Mouse (Mus musculus): Measurements from ENCODE around the gene Thap11. TPM values are rescaled to one million over a fixed set of nuclear protein-coding genes. Genes with fewer than 3 reads are reported as not detected.

Gene Thap11
- polyA plus RNA-seq, 1 experiment from 2014 or later: 62.2 TPM

DNA sequence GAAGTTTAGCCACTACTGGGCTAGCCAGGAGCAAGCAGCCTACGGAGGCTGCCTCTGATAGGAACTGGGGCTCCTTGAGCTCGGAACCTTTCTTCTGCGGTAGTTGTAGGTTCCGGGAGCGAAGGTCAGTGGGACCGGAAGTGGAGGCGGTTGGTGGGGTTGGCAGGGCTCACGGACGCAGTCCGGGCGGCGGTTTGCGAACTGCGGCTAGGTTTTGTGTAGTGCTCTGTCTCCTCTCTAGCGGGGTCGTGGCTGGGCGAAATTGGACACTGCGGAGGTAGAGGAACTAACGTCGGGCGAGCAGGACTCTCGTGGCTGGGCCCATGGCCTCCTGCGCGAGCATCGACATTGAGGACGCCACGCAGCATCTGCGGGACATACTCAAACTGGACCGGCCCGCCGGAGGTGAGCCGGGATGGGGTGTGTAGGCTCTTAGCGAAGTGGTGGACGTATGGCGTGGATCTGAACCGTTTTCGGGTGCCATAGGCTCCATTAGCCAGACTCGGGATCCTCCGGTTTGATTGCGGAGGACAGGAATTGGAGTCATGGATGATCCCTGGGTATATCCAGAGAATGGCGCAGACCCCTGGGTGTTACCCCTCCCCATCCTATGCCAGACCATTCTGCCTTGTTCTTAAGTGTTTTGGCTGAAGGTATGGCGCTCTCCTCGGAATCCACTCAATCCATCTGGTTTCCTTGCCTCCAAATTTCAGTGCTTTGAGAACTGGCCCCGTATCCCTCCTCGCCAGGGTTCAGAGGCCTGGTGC lies 26.0 kb downstream of the Thap11 start, which contains the start of gene Edc4:
Edc4 (plus strand) TSS at position 128 of the 767 bp plus-strand sequence.
- ATAC-seq: peak; percentile 85
- peaks cover 60% of the 10 kb centered on the region for H3K36me3 ChIP-seq
- under 1% methylated on average over 45 of the region's 45 CpGs for WGBS
- no peaks in the 10 kb centered on the region for H3K27me3 ChIP-seq
- peak within 1 kb of the TSS; percentile 83 for H3K4me3 ChIP-seq (replicated peaks)
- H3K27ac ChIP-seq: peak within 1 kb of the TSS; percentile 52; the same call in 1 of the 2 replicates
- H3K9ac ChIP-seq (replicated peaks): peak within 1 kb of the TSS; percentile 91
- H3K9me3 ChIP-seq: no peaks in the 10 kb centered on the region
- H3K4me1 ChIP-seq (replicated peaks): peaks cover 35% of the 10 kb centered on the region
- peak within 1 kb of the TSS; percentile 93 for H3K4me2 ChIP-seq (replicated peaks)

DNA sequence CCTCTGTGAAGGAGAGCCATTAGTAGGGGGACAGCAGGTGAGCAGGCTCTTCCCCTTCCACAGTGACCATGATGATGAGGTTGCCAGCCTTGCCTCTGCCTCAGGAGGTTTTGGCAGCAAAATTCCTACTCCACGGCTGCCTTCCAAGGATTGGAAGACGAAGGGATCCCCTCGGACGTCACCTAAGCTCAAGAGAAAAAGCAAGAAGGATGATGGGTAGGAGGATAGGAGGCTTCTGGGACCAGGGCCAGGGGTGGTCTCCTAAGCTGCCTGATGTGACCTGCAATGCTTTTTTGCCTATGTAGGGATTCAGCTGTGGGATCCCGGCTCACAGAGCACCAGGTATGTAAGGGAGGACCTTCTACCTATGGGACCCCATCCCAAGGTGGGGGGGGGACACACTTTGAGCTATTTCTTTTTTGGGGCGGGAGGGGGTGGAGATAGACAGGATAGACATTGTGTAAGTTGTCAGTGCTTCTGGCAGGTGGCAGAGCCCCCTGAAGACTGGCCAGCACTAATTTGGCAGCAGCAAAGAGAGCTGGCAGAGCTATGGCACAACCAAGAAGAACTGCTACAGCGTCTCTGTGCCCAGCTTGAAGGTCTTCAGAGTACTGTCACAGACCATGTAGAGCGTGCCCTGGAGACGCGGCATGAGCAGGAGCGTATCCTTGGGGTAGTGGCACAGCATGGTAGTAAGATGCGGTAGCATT lies 35.0 kb downstream of the Thap11 start:
- H3K9me3 ChIP-seq: no peaks in the 10 kb centered on the region
- H3K27ac ChIP-seq: no peak overlapping the region
- 94% methylated on average over 12 of the region's 12 CpGs for WGBS
- H3K4me1 ChIP-seq (replicated peaks): peaks cover 9% of the 10 kb centered on the region
- no peaks in the 10 kb centered on the region for H3K27me3 ChIP-seq
- no peak overlapping the region for H3K4me3 ChIP-seq (replicated peaks)
- ATAC-seq: no peak
- H3K9ac ChIP-seq (replicated peaks): no peak overlapping the region
- no peak overlapping the region for H3K4me2 ChIP-seq (replicated peaks)
- H3K36me3 ChIP-seq: peaks cover 84% of the 10 kb centered on the region

DNA sequence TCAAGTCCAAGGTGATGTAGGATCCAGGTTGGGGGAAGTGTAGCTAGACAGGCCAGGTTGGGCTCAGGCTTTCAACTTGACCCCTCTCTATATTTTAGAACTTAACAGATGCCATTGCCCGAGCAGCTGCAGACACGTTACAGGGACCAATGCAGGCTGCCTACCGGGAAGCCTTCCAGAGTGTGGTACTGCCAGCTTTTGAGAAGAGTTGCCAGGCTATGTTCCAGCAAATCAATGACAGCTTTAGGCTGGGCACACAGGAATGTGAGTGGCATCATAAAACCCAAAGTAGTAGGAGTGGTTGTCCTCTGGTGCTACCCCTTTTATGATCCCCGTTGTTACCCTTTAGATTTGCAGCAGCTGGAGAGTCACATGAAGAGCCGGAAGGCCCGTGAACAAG lies 35.9 kb downstream of the Thap11 start:
- Histone ChIP-seq H3K4me3 (replicated peaks) (no peak overlapping the region), H3K4me1 (replicated peaks) (peaks cover 9% of the 10 kb centered on the region), H3K27ac (no peak overlapping the region), H3K27me3 (no peaks in the 10 kb centered on the region), H3K36me3 (peaks cover 78% of the 10 kb centered on the region), H3K9ac (replicated peaks) (no peak overlapping the region), H3K4me2 (replicated peaks) (no peak overlapping the region), H3K9me3 (no peaks in the 10 kb centered on the region)
- 95% methylated on average over 6 of the region's 6 CpGs for WGBS
- no peak for ATAC-seq

DNA sequence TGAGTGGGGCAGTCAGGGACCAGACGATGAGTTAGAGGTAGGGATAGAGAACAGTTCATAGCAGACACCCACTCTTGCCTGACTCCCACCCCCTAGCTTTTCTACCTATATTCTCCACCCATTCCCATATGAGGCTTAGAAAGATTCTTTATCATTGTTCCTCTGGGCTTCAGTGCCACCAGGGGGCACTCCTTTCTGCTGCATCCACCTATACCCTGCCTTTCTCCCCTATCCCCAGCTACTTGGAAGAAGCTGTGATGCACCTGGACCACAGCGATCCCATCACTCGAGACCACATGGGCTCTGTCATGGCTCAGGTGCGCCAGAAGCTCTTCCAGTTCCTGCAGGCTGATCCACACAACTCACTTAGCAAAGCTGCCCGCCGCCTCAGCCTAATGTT lies 37.5 kb downstream of the Thap11 start:
- H3K36me3 ChIP-seq: peaks cover 62% of the 10 kb centered on the region
- H3K27ac ChIP-seq: no peak overlapping the region
- peak; percentile 32; the same call in 1 of the 2 replicates for ATAC-seq
- peaks cover 9% of the 10 kb centered on the region for H3K4me1 ChIP-seq (replicated peaks)
- no peaks in the 10 kb centered on the region for H3K27me3 ChIP-seq
- no peaks in the 10 kb centered on the region for H3K9me3 ChIP-seq
- H3K4me2 ChIP-seq (replicated peaks): no peak overlapping the region
- H3K4me3 ChIP-seq (replicated peaks): no peak overlapping the region
- WGBS: 89% methylated on average over 6 of the region's 6 CpGs
- H3K9ac ChIP-seq (replicated peaks): no peak overlapping the region

DNA sequence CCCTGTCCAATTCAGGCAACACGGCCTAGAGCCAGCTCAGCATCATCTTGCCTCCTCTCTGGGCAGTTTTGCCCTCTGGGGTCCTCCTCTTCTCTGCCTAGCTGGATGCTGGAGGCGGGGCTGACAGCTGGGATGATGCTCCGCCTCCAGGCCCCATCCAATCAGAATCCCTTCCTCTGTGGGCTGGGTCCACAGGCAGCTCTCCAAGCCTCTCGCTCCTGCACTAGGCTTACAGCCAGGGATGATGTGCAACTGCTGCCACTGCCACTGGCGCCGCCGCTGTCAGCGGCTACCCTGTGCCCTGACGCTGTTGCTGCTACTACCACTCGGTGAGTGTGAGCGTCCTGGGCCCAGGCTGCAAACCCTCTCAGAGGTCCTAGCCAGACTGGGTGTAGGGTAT lies 38.4 kb downstream of the Thap11 start, which contains the start of gene Nrn1l:
Nrn1l (plus strand) TSS at position 229 of the 400 bp plus-strand sequence.
- no peak within 1 kb of the TSS for H3K4me3 ChIP-seq (replicated peaks)
- H3K4me1 ChIP-seq (replicated peaks): peaks cover 9% of the 10 kb centered on the region
- WGBS: 5% methylated on average over 11 of the region's 11 CpGs
- peak; percentile 91 for ATAC-seq
- H3K9ac ChIP-seq (replicated peaks): peak within 1 kb of the TSS; percentile 48
- H3K27me3 ChIP-seq: no peaks in the 10 kb centered on the region
- peaks cover 53% of the 10 kb centered on the region for H3K36me3 ChIP-seq
- H3K4me2 ChIP-seq (replicated peaks): peak within 1 kb of the TSS; percentile 40
- H3K27ac ChIP-seq: peak within 1 kb of the TSS; percentile 11; the same call in 1 of the 2 replicates
- H3K9me3 ChIP-seq: no peaks in the 10 kb centered on the region

DNA sequence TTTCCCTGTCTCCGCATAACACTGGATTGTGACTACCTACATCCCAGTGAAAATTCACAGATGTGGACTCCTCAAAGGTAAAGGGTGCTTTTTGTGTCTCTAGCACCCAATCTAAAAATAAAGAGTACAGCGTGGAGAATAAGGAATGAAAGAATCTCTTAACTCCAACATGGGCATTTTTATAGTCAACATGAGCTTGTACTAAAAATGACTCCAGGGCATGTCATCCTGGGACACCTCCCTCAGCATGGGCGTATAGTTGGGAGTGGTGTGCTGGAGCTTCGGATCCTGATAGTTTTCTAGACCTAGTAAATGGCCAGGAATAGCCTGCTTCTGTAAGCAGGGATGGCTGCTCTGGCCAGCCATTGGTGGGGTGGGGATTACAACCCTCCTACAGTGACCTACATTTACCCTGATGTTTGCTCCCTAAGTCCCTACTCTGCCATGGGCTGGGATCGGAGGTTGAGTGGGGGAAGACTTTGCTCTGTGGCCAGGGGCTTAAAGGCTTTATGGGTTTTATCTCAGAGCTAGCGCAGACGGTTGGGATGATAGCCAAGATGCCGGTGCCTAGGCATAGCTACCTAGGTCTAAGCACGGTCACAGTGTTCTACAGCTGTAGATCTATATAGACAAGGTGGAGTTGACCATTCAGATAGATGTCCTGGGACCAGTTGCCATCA lies 43.0 kb downstream of the Thap11 start:
- no peak overlapping the region for H3K9ac ChIP-seq (replicated peaks)
- no peak for ATAC-seq
- no peak overlapping the region for H3K4me3 ChIP-seq (replicated peaks)
- peaks cover 21% of the 10 kb centered on the region for H3K4me1 ChIP-seq (replicated peaks)
- no peaks in the 10 kb centered on the region for H3K9me3 ChIP-seq
- WGBS: 82% methylated on average over 9 of the region's 9 CpGs
- no peak overlapping the region for H3K4me2 ChIP-seq (replicated peaks)
- H3K36me3 ChIP-seq: peaks cover 8% of the 10 kb centered on the region
- H3K27ac ChIP-seq: no peak overlapping the region
- no peaks in the 10 kb centered on the region for H3K27me3 ChIP-seq

DNA sequence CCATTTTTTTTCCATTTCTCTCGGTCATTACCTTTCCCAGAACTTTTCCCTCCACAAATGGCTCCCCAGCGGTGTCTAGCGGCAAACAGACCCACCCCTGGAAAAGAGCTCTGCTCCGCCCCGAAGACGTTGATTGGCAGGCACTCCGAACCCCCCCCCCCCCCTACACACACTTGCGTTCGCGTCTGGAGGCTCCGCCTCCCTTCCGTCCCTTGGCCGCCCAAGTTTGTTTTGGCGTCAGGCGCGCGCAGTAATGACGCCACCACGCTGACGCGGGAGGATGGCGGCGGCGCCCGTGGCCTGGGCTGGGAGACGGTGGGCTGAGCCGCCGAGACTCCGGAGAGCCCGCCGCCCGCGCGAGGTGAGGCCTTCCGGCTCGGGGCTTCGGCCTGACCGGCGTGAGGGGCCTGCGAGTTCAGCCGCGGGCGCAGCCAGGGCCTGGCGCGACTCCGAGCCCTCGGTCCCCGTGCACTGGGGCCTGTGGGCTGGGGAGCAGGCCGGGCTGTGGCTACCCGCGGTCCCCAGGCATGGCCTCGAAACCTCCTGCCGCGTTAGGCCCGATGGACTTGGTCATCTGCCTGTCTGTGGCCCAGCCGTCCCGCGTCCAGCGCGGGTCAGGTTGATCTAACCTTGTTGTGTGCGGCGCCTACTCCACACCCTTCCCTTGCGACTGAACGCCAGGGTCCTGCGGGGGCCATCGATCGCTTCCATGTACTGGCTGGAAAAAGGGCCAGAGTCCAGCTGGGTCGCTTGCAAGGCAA lies 45.4 kb downstream of the Thap11 start, which contains the start of gene Pskh1:
Pskh1 (plus strand) TSS at position 262 of the 761 bp plus-strand sequence.
- H3K36me3 ChIP-seq: no peaks in the 10 kb centered on the region
- H3K9ac ChIP-seq (replicated peaks): peak within 1 kb of the TSS; percentile 99
- H3K4me2 ChIP-seq (replicated peaks): peak within 1 kb of the TSS; percentile 86
- H3K9me3 ChIP-seq: no peaks in the 10 kb centered on the region
- H3K4me1 ChIP-seq (replicated peaks): peaks cover 11% of the 10 kb centered on the region
- peak within 1 kb of the TSS; percentile 92 for H3K4me3 ChIP-seq (replicated peaks)
- H3K27me3 ChIP-seq: no peaks in the 10 kb centered on the region
- peak within 1 kb of the TSS; percentile 90 for H3K27ac ChIP-seq
- WGBS: under 1% methylated on average over 65 of the region's 68 CpGs
- peak; percentile 95 for ATAC-seq

DNA sequence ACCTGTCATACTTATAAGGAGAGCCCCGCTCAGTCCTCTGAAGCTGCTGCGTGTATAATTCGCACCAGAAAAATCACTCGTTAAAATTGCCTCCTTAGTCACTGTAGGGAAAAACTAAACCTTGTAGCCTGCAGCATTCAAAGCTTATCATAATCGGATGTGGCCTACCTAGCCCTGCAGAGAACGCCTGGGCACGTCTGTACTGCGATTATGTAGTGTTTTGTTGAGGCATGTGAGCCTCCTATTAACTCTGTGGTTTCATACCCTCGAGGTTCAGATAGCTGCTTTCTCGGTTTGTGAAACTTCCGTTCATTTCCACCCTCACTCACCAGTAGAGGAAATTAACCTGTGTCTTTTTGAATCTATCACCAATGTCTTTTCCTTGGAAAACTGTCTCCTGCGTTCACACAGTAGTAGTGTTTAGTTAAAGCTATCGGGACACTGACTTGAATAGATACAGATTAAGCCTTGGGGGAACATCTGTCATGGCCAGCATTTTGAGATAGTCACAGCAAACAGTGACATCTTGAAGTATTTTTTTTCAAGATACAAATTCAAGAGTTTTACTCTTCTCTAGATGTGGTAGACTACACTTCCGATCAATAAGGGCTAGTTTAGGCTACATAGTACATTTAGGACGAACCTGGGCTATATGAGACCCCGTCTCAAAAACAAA lies 46.1 kb downstream of the Thap11 start:
- ATAC-seq: no peak

More for the DNA sequence above, 46.1 kb downstream of the Thap11 start:
- H3K9ac ChIP-seq (replicated peaks): peak overlapping the region; percentile 99
- H3K27ac ChIP-seq: peak overlapping the region; percentile 90
- no peaks in the 10 kb centered on the region for H3K36me3 ChIP-seq
- H3K27me3 ChIP-seq: no peaks in the 10 kb centered on the region
- no peaks in the 10 kb centered on the region for H3K9me3 ChIP-seq
- peak overlapping the region; percentile 86 for H3K4me2 ChIP-seq (replicated peaks)
- peak overlapping the region; percentile 92 for H3K4me3 ChIP-seq (replicated peaks)
- 42% methylated on average over 16 of the region's 16 CpGs for WGBS
- H3K4me1 ChIP-seq (replicated peaks): peaks cover 11% of the 10 kb centered on the region

Other genes with a start within 250 kb of the Thap11 start
- gene Ripor1, start 249.9 kb upstream of the Thap11 start, polyA plus RNA-seq (2015; fragmentation: Nextera tagmentation; extraction: Ambion mirVana): 22.6 and 25.9 TPM in 2 replicates
- gene Ctcf, start 218.6 kb upstream of the Thap11 start, polyA plus RNA-seq (2015; fragmentation: Nextera tagmentation; extraction: Ambion mirVana): 135 and 136 TPM in 2 replicates
- gene Agrp, start 217.7 kb upstream of the Thap11 start, polyA plus RNA-seq (2015; fragmentation: Nextera tagmentation; extraction: Ambion mirVana): 0.80 and 1.1 TPM in 2 replicates
- gene Carmil2, start 168.9 kb upstream of the Thap11 start, polyA plus RNA-seq (2015; fragmentation: Nextera tagmentation; extraction: Ambion mirVana): 11.0 and 12.5 TPM in 2 replicates
- 94.7 and 101 TPM in 2 replicates for gene Acd, start 154.0 kb upstream of the Thap11 start, polyA plus RNA-seq (2015; fragmentation: Nextera tagmentation; extraction: Ambion mirVana)
- 42.5 and 43.6 TPM in 2 replicates for gene Pard6a, start 154.0 kb upstream of the Thap11 start, polyA plus RNA-seq (2015; fragmentation: Nextera tagmentation; extraction: Ambion mirVana)
- 0.13 and 0.31 TPM in 2 replicates for gene 4933405L10Rik, start 147.5 kb upstream of the Thap11 start, polyA plus RNA-seq (2015; fragmentation: Nextera tagmentation; extraction: Ambion mirVana)
- 14.4 and 15.9 TPM in 2 replicates for gene Enkd1, start 146.9 kb upstream of the Thap11 start, polyA plus RNA-seq (2015; fragmentation: Nextera tagmentation; extraction: Ambion mirVana)
- gene Gfod2, start 96.5 kb upstream of the Thap11 start, polyA plus RNA-seq (2015; fragmentation: Nextera tagmentation; extraction: Ambion mirVana): 90.0 and 92.7 TPM in 2 replicates
- gene Ranbp10, start 27.8 kb upstream of the Thap11 start, polyA plus RNA-seq (2015; fragmentation: Nextera tagmentation; extraction: Ambion mirVana): 13.8 and 15.9 TPM in 2 replicates
- 0.36 and 0.58 TPM in 2 replicates for gene Tsnaxip1, start 27.4 kb upstream of the Thap11 start, polyA plus RNA-seq (2015; fragmentation: Nextera tagmentation; extraction: Ambion mirVana)
- gene Cenpt, start 1.9 kb upstream of the Thap11 start, polyA plus RNA-seq (2015; fragmentation: Nextera tagmentation; extraction: Ambion mirVana): 60.9 and 64.9 TPM in 2 replicates
- gene Nutf2, start 5.4 kb downstream of the Thap11 start, polyA plus RNA-seq (2015; fragmentation: Nextera tagmentation; extraction: Ambion mirVana): 253 and 263 TPM in 2 replicates
- 54.6 and 56.6 TPM in 2 replicates for gene Edc4, start 25.7 kb downstream of the Thap11 start, polyA plus RNA-seq (2015; fragmentation: Nextera tagmentation; extraction: Ambion mirVana)
- gene Nrn1l, start 38.4 kb downstream of the Thap11 start, polyA plus RNA-seq (2015; fragmentation: Nextera tagmentation; extraction: Ambion mirVana): 0.49 and 0.75 TPM in 2 replicates
- 13.5 and 14.7 TPM in 2 replicates for gene Pskh1, start 45.3 kb downstream of the Thap11 start, polyA plus RNA-seq (2015; fragmentation: Nextera tagmentation; extraction: Ambion mirVana)
- gene Ctrl, start 78.7 kb downstream of the Thap11 start, polyA plus RNA-seq (2015; fragmentation: Nextera tagmentation; extraction: Ambion mirVana): 2.6 and 2.9 TPM in 2 replicates
- 38.7 and 40.3 TPM in 2 replicates for gene Psmb10, start 83.3 kb downstream of the Thap11 start, polyA plus RNA-seq (2015; fragmentation: Nextera tagmentation; extraction: Ambion mirVana)
- 0.30 and 0.54 TPM in 2 replicates for gene Lcat, start 88.2 kb downstream of the Thap11 start, polyA plus RNA-seq (2015; fragmentation: Nextera tagmentation; extraction: Ambion mirVana)
- gene Slc12a4, start 111.0 kb downstream of the Thap11 start, polyA plus RNA-seq (2015; fragmentation: Nextera tagmentation; extraction: Ambion mirVana): 5.2 and 5.6 TPM in 2 replicates
- gene Dpep3, start 124.3 kb downstream of the Thap11 start, polyA plus RNA-seq (2015; fragmentation: Nextera tagmentation; extraction: Ambion mirVana): not detected in 2 replicates
- 19.3 and 23.0 TPM in 2 replicates for gene Dus2, start 136.2 kb downstream of the Thap11 start, polyA plus RNA-seq (2015; fragmentation: Nextera tagmentation; extraction: Ambion mirVana)
- gene Dpep2nb, start 150.8 kb downstream of the Thap11 start, polyA plus RNA-seq (2015; fragmentation: Nextera tagmentation; extraction: Ambion mirVana): not detected in 2 replicates
- gene Ddx28, start 156.8 kb downstream of the Thap11 start, polyA plus RNA-seq (2015; fragmentation: Nextera tagmentation; extraction: Ambion mirVana): 19.1 and 20.6 TPM in 2 replicates
- 3.9 and 4.4 TPM in 2 replicates for gene Nfatc3, start 203.7 kb downstream of the Thap11 start, polyA plus RNA-seq (2015; fragmentation: Nextera tagmentation; extraction: Ambion mirVana)